Mouse (Mus musculus) heart, embryonic 11.5 days (tissue): ENCODE measurements around the gene Arhgap21. TPM values are rescaled to one million over a fixed set of nuclear protein-coding genes. Genes with fewer than 3 reads are reported as not detected.

Source experiments
- ATAC-seq: fragments of 200-750 bp; cut with Nextera tagmentation; replicated peaks from 2 replicates; pipeline ENCODE4 v1.8.0; 2017; ENCODE audit warnings: moderate library complexity; ENCODE audit not compliant: insufficient number of reproducible peaks, low FRiP score, low TSS enrichment
- H3K27ac ChIP-seq: fragments of 300-500 bp; sonication (generic); 2 replicates; pipeline ENCODE4 v1.5.1; 2014; ENCODE audit warnings: mild to moderate bottlenecking, low read depth, low read length
- H3K27me3 ChIP-seq: fragments of 300-500 bp; sonication (generic); 2 replicates; pipeline ENCODE4 v1.6.1; 2014; ENCODE audit warnings: mild to moderate bottlenecking, low read length, mixed read lengths; ENCODE audit not compliant: control insufficient read depth, insufficient read depth
- H3K36me3 ChIP-seq: fragments of 300-500 bp; sonication (generic); 2 replicates; pipeline ENCODE4 v1.6.1; 2014; ENCODE audit warnings: mild to moderate bottlenecking, low read length, moderate library complexity, mixed read lengths; ENCODE audit not compliant: control insufficient read depth, insufficient read depth
- H3K4me1 ChIP-seq: fragments of 300-500 bp; sonication (generic); 2 replicates; pipeline ENCODE4 v1.6.1; 2014; ENCODE audit warnings: low read length; ENCODE audit not compliant: control insufficient read depth, insufficient read depth
- H3K4me2 ChIP-seq: fragments of 300-500 bp; sonication (generic); 2 replicates; pipeline ENCODE4 v1.6.1; 2014; ENCODE audit warnings: mild to moderate bottlenecking, moderate library complexity
- H3K4me3 ChIP-seq: fragments of 300-500 bp; sonication (generic); 2 replicates; pipeline ENCODE4 v1.5.1; 2014; ENCODE audit warnings: low read depth, low read length
- H3K9ac ChIP-seq: fragments of 300-500 bp; sonication (generic); 2 replicates; pipeline ENCODE4 v1.6.1; 2014; ENCODE audit warnings: mild to moderate bottlenecking, low read depth, low read length, moderate library complexity
- H3K9me3 ChIP-seq: fragments of 300-500 bp; sonication (generic); replicated peaks from 2 replicates; pipeline ENCODE4 v1.6.1; 2016; ENCODE audit warnings: low read length; ENCODE audit not compliant: control insufficient read depth
- WGBS: fragments of 180-500 bp; shearing (Covaris S2); extraction: QIAGEN DNeasy Blood & Tissue Kit; methylation state at CpG from one replicate; pipeline ENCODE4 v1.1.7; 2014; ENCODE audit not compliant: insufficient replicate concordance; 5-methylcytosine and 5-hydroxymethylcytosine counted together
- polyA plus RNA-seq: library from polyadenylated mRNA; unstranded; fragments of >200 nt; fragmentation: Nextera tagmentation; extraction: Ambion mirVana; gene quantifications from 2 replicates; pipeline ENCODE4 v1.2.1, GENCODE M21; 2014

Gene Arhgap21
- polyA plus RNA-seq, 1 experiment from 2014 or later, result 19.3 TPM

DNA sequence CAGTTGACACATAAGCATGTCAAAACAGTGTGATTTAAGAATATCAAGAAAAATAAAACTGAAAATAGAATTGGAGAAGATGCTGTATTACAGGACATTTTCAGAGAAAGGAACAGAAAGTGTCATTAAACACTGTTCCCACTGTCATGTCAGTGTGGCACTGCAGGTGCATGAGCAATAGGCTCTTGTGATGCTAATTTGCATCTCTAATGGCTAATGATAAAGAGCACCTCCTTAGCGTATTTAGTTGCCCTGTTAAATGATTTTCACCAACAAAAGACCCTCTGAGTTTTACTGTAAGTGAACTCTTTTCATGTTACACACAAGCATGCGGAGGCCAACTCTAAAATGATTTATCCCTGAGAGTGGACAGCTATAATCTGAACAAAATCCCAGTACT, 47.1 kb downstream of the Arhgap21 start:
- no peak for ATAC-seq
- Histone ChIP-seq H3K27me3 (no peaks in the 10 kb centered on the region), H3K27ac (no peak overlapping the region), H3K4me2 (no peak overlapping the region), H3K4me3 (no peak overlapping the region), H3K36me3 (no peaks in the 10 kb centered on the region), H3K4me1 (peaks cover 24% of the 10 kb centered on the region), H3K9ac (no peak overlapping the region), H3K9me3 (no peaks in the 10 kb centered on the region)
- WGBS, result 85% methylated on average over 2 of the region's 2 CpGs

DNA sequence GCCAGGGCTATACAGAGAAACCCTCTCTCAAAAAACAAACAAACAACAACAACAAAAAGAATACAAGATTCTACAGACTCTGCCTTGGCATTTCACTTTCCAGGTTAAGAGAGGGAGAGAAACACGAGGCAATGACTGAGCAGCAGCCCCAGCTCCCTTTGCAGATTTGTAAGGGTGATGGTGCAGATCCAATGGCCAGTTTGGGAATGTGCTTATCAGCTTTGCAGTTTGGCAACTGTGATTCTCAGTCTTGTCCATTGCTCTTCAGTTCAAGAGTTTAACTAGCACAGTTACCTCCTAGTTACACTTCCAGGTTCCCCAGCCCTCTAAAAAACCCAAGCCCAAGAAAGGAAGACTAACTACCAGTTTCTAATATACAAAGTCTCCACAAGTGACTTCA, 47.7 kb downstream of the Arhgap21 start:
- H3K9ac ChIP-seq, result no peak overlapping the region
- no peaks in the 10 kb centered on the region for H3K36me3 ChIP-seq
- no peak overlapping the region for H3K4me3 ChIP-seq
- no peak overlapping the region for H3K4me2 ChIP-seq
- H3K4me1 ChIP-seq, result peaks cover 19% of the 10 kb centered on the region
- no peaks in the 10 kb centered on the region for H3K9me3 ChIP-seq
- 42% methylated on average over 1 of the region's 1 CpGs for WGBS
- no peak overlapping the region for H3K27ac ChIP-seq
- H3K27me3 ChIP-seq, result no peaks in the 10 kb centered on the region
- ATAC-seq, result no peak

- no peak for ATAC-seq
- H3K36me3 ChIP-seq, result no peaks in the 10 kb centered on the region
- H3K4me1 ChIP-seq, result peaks cover 3% of the 10 kb centered on the region; the same call in 1 of the 2 replicates
- H3K27ac ChIP-seq, result no peak overlapping the region
- WGBS, result 87% methylated on average over 10 of the region's 10 CpGs
- H3K9ac ChIP-seq, result no peak overlapping the region
- H3K27me3 ChIP-seq, result no peaks in the 10 kb centered on the region
- no peak overlapping the region for H3K4me2 ChIP-seq
- H3K4me3 ChIP-seq, result no peak overlapping the region
- H3K9me3 ChIP-seq, result no peaks in the 10 kb centered on the region
Measured at GRCm38 (mm10) chr2:20914531-20915320, 54.0 kb downstream of the Arhgap21 start.

DNA sequence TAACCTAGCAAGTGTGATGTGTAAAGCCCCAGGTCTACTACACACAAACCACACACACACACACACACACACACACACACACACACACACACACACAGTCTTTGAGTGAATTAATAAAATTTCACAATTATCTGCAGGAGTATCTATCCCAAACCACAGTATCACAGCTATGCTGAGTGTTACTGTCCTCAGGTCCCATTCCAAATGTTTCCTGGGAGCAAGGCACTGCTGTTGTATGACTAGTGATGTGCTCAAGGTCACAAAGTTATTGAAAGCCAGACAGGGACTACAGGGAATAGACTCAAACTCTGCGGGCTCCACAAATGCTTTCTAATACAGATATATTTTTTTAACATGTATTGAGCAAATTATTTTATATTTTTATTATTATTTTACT, 55.7 kb downstream of the Arhgap21 start:
- no peak overlapping the region for H3K9ac ChIP-seq
- H3K4me1 ChIP-seq, result peaks cover 17% of the 10 kb centered on the region
- no peak for ATAC-seq
- WGBS, result 84% methylated on average over 1 of the region's 1 CpGs
- no peak overlapping the region for H3K4me3 ChIP-seq
- no peak overlapping the region for H3K4me2 ChIP-seq
- no peaks in the 10 kb centered on the region for H3K27me3 ChIP-seq
- no peaks in the 10 kb centered on the region for H3K36me3 ChIP-seq
- H3K27ac ChIP-seq, result no peak overlapping the region
- no peaks in the 10 kb centered on the region for H3K9me3 ChIP-seq

- Histone ChIP-seq H3K27ac (no peak overlapping the region), H3K4me1 (peaks cover 18% of the 10 kb centered on the region), H3K4me3 (no peak overlapping the region), H3K36me3 (no peaks in the 10 kb centered on the region), H3K9me3 (no peaks in the 10 kb centered on the region), H3K27me3 (no peaks in the 10 kb centered on the region), H3K4me2 (no peak overlapping the region), H3K9ac (no peak overlapping the region)
- 94% methylated on average over 11 of the region's 11 CpGs for WGBS
- ATAC-seq, result no peak
Measured at GRCm38 (mm10) chr2:20912348-20913018, 56.2 kb downstream of the Arhgap21 start.

- no peak overlapping the region for H3K9ac ChIP-seq
- H3K27ac ChIP-seq, result no peak overlapping the region
- no peak for ATAC-seq
- no peaks in the 10 kb centered on the region for H3K27me3 ChIP-seq
- H3K4me1 ChIP-seq, result peaks cover 20% of the 10 kb centered on the region
- H3K4me2 ChIP-seq, result no peak overlapping the region
- 96% methylated on average over 3 of the region's 3 CpGs for WGBS
- H3K9me3 ChIP-seq, result no peaks in the 10 kb centered on the region
- no peaks in the 10 kb centered on the region for H3K36me3 ChIP-seq
- no peak overlapping the region for H3K4me3 ChIP-seq
Measured at GRCm38 (mm10) chr2:20910446-20910845, 58.2 kb downstream of the Arhgap21 start.

- Histone ChIP-seq H3K27ac (peak overlapping the region; percentile 66; the same call in 1 of the 2 replicates), H3K4me3 (no peak overlapping the region), H3K4me2 (peak overlapping the region; percentile 29), H3K9me3 (no peaks in the 10 kb centered on the region), H3K36me3 (no peaks in the 10 kb centered on the region), H3K4me1 (peaks cover 20% of the 10 kb centered on the region), H3K9ac (no peak overlapping the region), H3K27me3 (no peaks in the 10 kb centered on the region)
- 0 out of 2 replicates have a peak, but pooled peaks have one; percentile 39 for ATAC-seq
- 20% methylated on average over 7 of the region's 7 CpGs for WGBS
Measured at GRCm38 (mm10) chr2:20909404-20909803, 59.3 kb downstream of the Arhgap21 start.

DNA sequence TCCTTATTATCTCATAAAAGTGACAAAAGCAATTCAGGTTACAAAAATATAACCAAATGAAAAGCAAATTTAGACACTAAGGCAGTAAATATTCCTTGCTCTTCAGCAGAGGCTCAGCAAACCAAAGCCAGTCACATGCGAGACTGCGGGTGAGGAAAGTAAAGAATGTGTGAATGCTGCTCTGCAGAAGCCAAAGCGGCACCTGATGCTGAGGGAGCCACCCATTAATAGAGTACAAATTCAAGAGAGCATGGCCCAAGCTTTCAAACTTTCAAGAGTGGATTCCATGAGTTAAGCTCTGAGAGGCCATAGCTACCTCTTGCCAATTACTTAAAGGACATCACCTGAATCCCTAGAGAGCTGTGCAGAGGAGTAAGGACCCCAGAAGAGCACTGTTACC, 61.4 kb downstream of the Arhgap21 start:
- H3K36me3 ChIP-seq, result no peaks in the 10 kb centered on the region
- H3K4me1 ChIP-seq, result peaks cover 20% of the 10 kb centered on the region
- no peak for ATAC-seq
- no peak overlapping the region for H3K4me3 ChIP-seq
- 75% methylated on average over 3 of the region's 3 CpGs for WGBS
- no peak overlapping the region; the same call in 1 of the 2 replicates for H3K27ac ChIP-seq
- no peak overlapping the region for H3K4me2 ChIP-seq
- H3K27me3 ChIP-seq, result no peaks in the 10 kb centered on the region
- no peak overlapping the region for H3K9ac ChIP-seq
- H3K9me3 ChIP-seq, result no peaks in the 10 kb centered on the region
